In genomic region chr13:98461467-98461866, GRCm38 (mm10) we compare ENCODE assay signal across 27 mouse cellular contexts. TPM values are rescaled to one million over a fixed set of nuclear protein-coding genes. Genes with fewer than 3 reads are reported as not detected.
DNase-seq lines count a peak whose midpoint lies in the region; ATAC-seq and TF ChIP-seq lines count a peak whose summit lies in the region.
"Had no signal": no experiment of that assay in that cellular context is flagged by ENCODE, and none has a peak within 500 bp of the region (broad histone marks: within the 10 kb centered on the region; RNA-seq: fewer than 3 reads in every experiment).

No protein-coding gene starts in this region.

- H3K4me1 ChIP-seq in heart, embryonic 10.5 days = no peaks in the 10 kb centered on the region
- no peaks in the 10 kb centered on the region for H3K4me1 ChIP-seq in heart, embryonic 11.5 days (ENCODE audit: control insufficient read depth, insufficient read depth, low read length)
- no peaks in the 10 kb centered on the region for H3K4me1 ChIP-seq in limb, embryonic 14.5 days (ENCODE audit: control insufficient read depth, insufficient read depth, low read length)
- H3K4me1 ChIP-seq in limb, embryonic 10.5 days = no peaks in the 10 kb centered on the region
- H3K4me1 ChIP-seq in ES-Bruce4 (ENCODE audit: control insufficient read depth, insufficient read depth, low read length) = no peaks in the 10 kb centered on the region
- no peaks in the 10 kb centered on the region for H3K4me1 ChIP-seq in hindbrain, embryonic 14.5 days (replicated peaks; ENCODE audit: control insufficient read depth, insufficient read depth, low read length)
- H3K4me1 ChIP-seq: embryonic facial prominence, embryonic 13.5 days; forebrain, embryonic 12.5 days; limb, embryonic 15.5 days; midbrain, embryonic 12.5 days; neural tube, embryonic 15.5 days had no signal

- DNase-seq in heart, embryonic 10.5 days (ENCODE audit: low spot score) = peak; percentile 31
- peak; percentile 2 for DNase-seq in limb, embryonic 14.5 days (ENCODE audit: low spot score)
- no peak for DNase-seq in limb, embryonic 10.5 days (ENCODE audit: low spot score)
- peak; percentile 47 for DNase-seq in ZHBTc4 (ENCODE audit: low read depth, low spot score)
- no peak for DNase-seq in hindbrain, embryonic 14.5 days (ENCODE audit: low spot score)
- DNase-seq in Muller cell, postnatal 12 days (ENCODE audit: inconsistent ontology term) = no peak
- DNase-seq: adrenal gland, postnatal 25 days; B cell, adult 2 months; cerebellum, adult 8-10 months; cerebellum, postnatal 36 days; embryo, embryonic 11 days; gastrocnemius, postnatal 25 days; heart, adult 2 months; heart, postnatal 4 days; kidney, postnatal 14 days; right cerebral cortex, postnatal 14 days; thymus, postnatal 14 days had no signal

- no peak for TF ChIP-seq POLR2A in limb, embryonic 14.5 days (IDR thresholded peaks at IDR 0.05; ENCODE audit: borderline replicate concordance, extremely low read depth, insufficient read depth, insufficient read length)
- no peak for TF ChIP-seq POLR2A in ES-Bruce4 (IDR thresholded peaks at IDR 0.05; ENCODE audit: insufficient read depth, low read length)

- no peak overlapping the region for H3K9ac ChIP-seq in heart, embryonic 11.5 days (ENCODE audit: low read depth, low read length)
- no peak overlapping the region for H3K9ac ChIP-seq in limb, embryonic 14.5 days (ENCODE audit: low read depth, low read length, severe bottlenecking)
- H3K9ac ChIP-seq in ES-Bruce4 (ENCODE audit: low read depth, poor library complexity, severe bottlenecking) = no peak overlapping the region
- no peak overlapping the region for H3K9ac ChIP-seq in hindbrain, embryonic 14.5 days
- H3K9ac ChIP-seq: embryonic facial prominence, embryonic 13.5 days; forebrain, embryonic 12.5 days; limb, embryonic 15.5 days; midbrain, embryonic 12.5 days; neural tube, embryonic 15.5 days had no signal

- no peak overlapping the region for H3K27ac ChIP-seq in heart, embryonic 10.5 days
- H3K27ac ChIP-seq in heart, embryonic 11.5 days (ENCODE audit: low read depth, low read length) = no peak overlapping the region
- H3K27ac ChIP-seq in limb, embryonic 14.5 days (replicated peaks; ENCODE audit: low read depth, low read length) = no peak overlapping the region
- no peak overlapping the region for H3K27ac ChIP-seq in limb, embryonic 10.5 days
- no peak overlapping the region for H3K27ac ChIP-seq in ES-Bruce4 (ENCODE audit: insufficient read depth, low read length)
- no peak overlapping the region for H3K27ac ChIP-seq in hindbrain, embryonic 14.5 days
- H3K27ac ChIP-seq: embryonic facial prominence, embryonic 13.5 days; forebrain, embryonic 12.5 days; heart, adult 2 months; limb, embryonic 15.5 days; midbrain, embryonic 12.5 days; neural tube, embryonic 15.5 days had no signal

- no peaks in the 10 kb centered on the region for H3K36me3 ChIP-seq in heart, embryonic 10.5 days
- H3K36me3 ChIP-seq in heart, embryonic 11.5 days (ENCODE audit: control insufficient read depth, insufficient read depth, low read length) = no peaks in the 10 kb centered on the region
- no peaks in the 10 kb centered on the region for H3K36me3 ChIP-seq in limb, embryonic 14.5 days (ENCODE audit: control insufficient read depth, insufficient read depth, low read length)
- H3K36me3 ChIP-seq in limb, embryonic 10.5 days = no peaks in the 10 kb centered on the region
- no peaks in the 10 kb centered on the region for H3K36me3 ChIP-seq in ES-Bruce4 (ENCODE audit: control insufficient read depth, insufficient read depth, low read length, poor library complexity, severe bottlenecking)
- no peaks in the 10 kb centered on the region for H3K36me3 ChIP-seq in hindbrain, embryonic 14.5 days (replicated peaks; ENCODE audit: control insufficient read depth, insufficient read depth)
- H3K36me3 ChIP-seq: embryonic facial prominence, embryonic 13.5 days; forebrain, embryonic 12.5 days; limb, embryonic 15.5 days; midbrain, embryonic 12.5 days; neural tube, embryonic 15.5 days had no signal

- TF ChIP-seq CTCF in ES-Bruce4 (IDR thresholded peaks at IDR 0.05; ENCODE audit: low read depth, low read length) = peak; percentile 51

- no peak overlapping the region for H3K4me3 ChIP-seq in heart, embryonic 10.5 days
- no peak overlapping the region for H3K4me3 ChIP-seq in heart, embryonic 11.5 days (ENCODE audit: low read depth, low read length)
- no peak overlapping the region for H3K4me3 ChIP-seq in limb, embryonic 14.5 days (replicated peaks; ENCODE audit: low read length)
- H3K4me3 ChIP-seq in limb, embryonic 10.5 days = no peak overlapping the region
- no peak overlapping the region for H3K4me3 ChIP-seq in ES-Bruce4 (ENCODE audit: low read depth, low read length)
- no peak overlapping the region for H3K4me3 ChIP-seq in hindbrain, embryonic 14.5 days (replicated peaks; ENCODE audit: low read length)
- H3K4me3 ChIP-seq: embryonic facial prominence, embryonic 13.5 days; erythroblast, embryonic 14.5 days; forebrain, embryonic 12.5 days; heart, adult 2 months; limb, embryonic 15.5 days; midbrain, embryonic 12.5 days; neural tube, embryonic 15.5 days had no signal

- H3K4me2 ChIP-seq in heart, embryonic 11.5 days = no peak overlapping the region
- H3K4me2 ChIP-seq in limb, embryonic 14.5 days (replicated peaks; ENCODE audit: low read depth, low read length, severe bottlenecking) = no peak overlapping the region
- no peak overlapping the region for H3K4me2 ChIP-seq in hindbrain, embryonic 14.5 days (replicated peaks)
- H3K4me2 ChIP-seq: embryonic facial prominence, embryonic 13.5 days; forebrain, embryonic 12.5 days; limb, embryonic 15.5 days; midbrain, embryonic 12.5 days; neural tube, embryonic 15.5 days had no signal

- no peak for TF ChIP-seq EP300 in ES-Bruce4 (IDR thresholded peaks at IDR 0.05; ENCODE audit: insufficient read depth, low read depth, low read length)

- no peak for ATAC-seq in heart, embryonic 11.5 days (replicated peaks; ENCODE audit: insufficient number of reproducible peaks, low FRiP score, low TSS enrichment)
- no peak for ATAC-seq in limb, embryonic 14.5 days (ENCODE audit: low FRiP score, low read depth)
- ATAC-seq in hindbrain, embryonic 14.5 days (ENCODE audit: low FRiP score) = no peak
- ATAC-seq: hindbrain, embryonic 16.5 days; intestine, embryonic 16.5 days had no signal

- H3K27me3 ChIP-seq in heart, embryonic 10.5 days (ENCODE audit: insufficient read depth, poor library complexity, severe bottlenecking) = no peaks in the 10 kb centered on the region
- H3K27me3 ChIP-seq in heart, embryonic 11.5 days (ENCODE audit: control insufficient read depth, insufficient read depth, low read length) = no peaks in the 10 kb centered on the region
- H3K27me3 ChIP-seq in limb, embryonic 14.5 days (ENCODE audit: control insufficient read depth, insufficient read depth, low read length) = no peaks in the 10 kb centered on the region
- H3K27me3 ChIP-seq in limb, embryonic 10.5 days (ENCODE audit: low read depth, poor library complexity, severe bottlenecking) = no peaks in the 10 kb centered on the region
- no peaks in the 10 kb centered on the region for H3K27me3 ChIP-seq in ES-Bruce4 (ENCODE audit: control insufficient read depth, insufficient read depth, low read length, poor library complexity, severe bottlenecking)
- no peaks in the 10 kb centered on the region for H3K27me3 ChIP-seq in hindbrain, embryonic 14.5 days (ENCODE audit: control insufficient read depth, insufficient read depth, low read length)
- H3K27me3 ChIP-seq: embryonic facial prominence, embryonic 13.5 days; forebrain, embryonic 12.5 days; limb, embryonic 15.5 days; midbrain, embryonic 12.5 days; neural tube, embryonic 15.5 days had no signal

- no peaks in the 10 kb centered on the region for H3K9me3 ChIP-seq in heart, embryonic 10.5 days
- no peaks in the 10 kb centered on the region; the same call in 1 of the 2 replicates for H3K9me3 ChIP-seq in heart, embryonic 11.5 days (replicated peaks; ENCODE audit: control insufficient read depth, low read length)
- H3K9me3 ChIP-seq in limb, embryonic 14.5 days (ENCODE audit: control insufficient read depth, low read length) = no peaks in the 10 kb centered on the region
- no peaks in the 10 kb centered on the region for H3K9me3 ChIP-seq in limb, embryonic 10.5 days (replicated peaks)
- 0 out of 2 replicates have a peak, but pooled peaks cover 2% of the 10 kb centered on the region for H3K9me3 ChIP-seq in ES-Bruce4 (replicated peaks; ENCODE audit: control insufficient read depth, insufficient read depth, low read length, poor library complexity, severe bottlenecking)
- no peaks in the 10 kb centered on the region for H3K9me3 ChIP-seq in hindbrain, embryonic 14.5 days (ENCODE audit: control insufficient read depth, low read length)
- H3K9me3 ChIP-seq: forebrain, embryonic 12.5 days; limb, embryonic 15.5 days; midbrain, embryonic 12.5 days; neural tube, embryonic 15.5 days had no signal

- 64% methylated on average over 4 of the region's 4 CpGs for WGBS in heart, embryonic 10.5 days
- 65% methylated on average over 4 of the region's 4 CpGs for WGBS in heart, embryonic 11.5 days (ENCODE audit: insufficient replicate concordance)
- WGBS in limb, embryonic 14.5 days = 62% methylated on average over 4 of the region's 4 CpGs
- WGBS in limb, embryonic 10.5 days = 82% methylated on average over 4 of the region's 4 CpGs
- WGBS in hindbrain, embryonic 14.5 days = 68% methylated on average over 4 of the region's 4 CpGs

RNA-seq across cellular contexts. Expression of gene Gm10320, which starts 30.3 kb away (rescaled TPM):
- polyA plus RNA-seq in heart, embryonic 10.5 days (2016; fragmentation: Nextera tagmentation; extraction: Ambion mirVana) = 0.48 and 0.82 TPM in 2 replicates
- polyA plus RNA-seq in heart, embryonic 11.5 days (2014; fragmentation: Nextera tagmentation; extraction: Ambion mirVana) = 0.37 and 0.65 TPM in 2 replicates
- 1.3 and 1.6 TPM in 2 replicates for polyA plus RNA-seq in limb, embryonic 14.5 days (2012; rRNA removed)
- 0.84 and 2.3 TPM in 2 replicates for polyA plus RNA-seq in limb, embryonic 14.5 days (2014; fragmentation: Nextera tagmentation; extraction: Ambion mirVana)
- 0.70 and 1.5 TPM in 2 replicates for polyA plus RNA-seq in limb, embryonic 10.5 days (2016; fragmentation: Nextera tagmentation; extraction: Ambion mirVana)
- polyA plus RNA-seq in ES-Bruce4 (2011; ENCODE audit: insufficient read depth, insufficient read length, low read depth, missing spikeins) = 3.4 and 7.8 TPM in 2 replicates
- polyA plus RNA-seq in hindbrain, embryonic 14.5 days (2014; fragmentation: Nextera tagmentation; extraction: Ambion mirVana) = 1.2 and 1.3 TPM in 2 replicates

Comparison
In these comparisons a context has a peak if more than half of its experiments do, and no peak if none do; other contexts are left out.
1. DNase-seq: peak in heart, embryonic 10.5 days (single experiment), limb, embryonic 14.5 days (single experiment) and ZHBTc4 (single experiment); none in limb, embryonic 10.5 days (single experiment), hindbrain, embryonic 14.5 days (single experiment) and Muller cell, postnatal 12 days (single experiment).